Mouse (Mus musculus) lung, postnatal 0 days (tissue): ENCODE measurements around the gene Haghl.

Source experiments
- CTCF ChIP-seq: IDR thresholded peaks from 2 replicates; pipeline ENCODE4 v1.5.1; 2016; ENCODE audit warnings: antibody characterized with exemption, mild to moderate bottlenecking
- EP300 ChIP-seq: IDR thresholded peaks from 2 replicates; pipeline ENCODE4 v1.6.1; 2016; ENCODE audit warnings: antibody characterized with exemption, mild to moderate bottlenecking, control low read depth

DNA sequence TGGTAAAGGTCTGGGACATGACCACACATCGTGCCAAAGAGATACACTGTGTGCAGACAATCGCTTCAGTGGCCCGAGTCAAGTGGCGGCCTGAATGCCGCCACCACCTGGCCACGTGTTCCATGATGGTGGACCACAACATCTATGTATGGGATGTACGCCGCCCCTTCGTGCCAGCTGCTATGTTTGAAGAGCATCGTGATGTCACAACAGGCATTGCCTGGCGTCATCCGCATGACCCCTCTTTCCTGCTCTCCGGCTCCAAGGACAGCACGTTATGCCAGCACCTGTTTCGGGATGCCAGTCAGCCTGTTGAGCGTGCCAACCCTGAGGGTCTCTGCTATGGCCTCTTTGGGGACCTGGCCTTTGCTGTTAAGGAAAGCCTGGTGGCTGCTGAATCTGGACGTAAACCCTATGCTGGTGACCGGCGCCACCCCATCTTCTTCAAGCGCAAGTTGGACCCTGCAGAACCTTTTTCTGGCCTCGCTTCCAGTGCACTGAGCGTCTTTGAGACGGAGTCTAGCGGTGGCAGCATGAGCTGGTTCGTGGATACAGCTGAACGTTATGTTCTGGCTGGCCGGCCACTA is 40.6 kb upstream of the Haghl start:
- TF ChIP-seq CTCF, result no peak
- TF ChIP-seq EP300, result no peak
